Mouse (Mus musculus): ENCODE measurements around the gene Adam23.

GRCm38 (mm10) chr1:63529901-63530300 lies 84.2 kb downstream of the Adam23 start:
- TF ChIP-seq EP300 (IDR thresholded peaks at IDR 0.05) (no peak), CTCF (IDR thresholded peaks at IDR 0.05) (no peak)

Data from lung, postnatal 0 days (tissue).